Mouse (Mus musculus): ENCODE data around the gene Iffo2. TPM values are rescaled to one million over a fixed set of nuclear protein-coding genes. Genes with fewer than 3 reads are reported as not detected.
A peak's percentile ranks its signal among the peaks of the same experiment; 100 is the strongest.

Iffo2 gene
- total RNA-seq, 1 experiment from 2014 or later: 3.9 TPM

GRCm38 (mm10) chr4:139574799-139575672 is 44.7 kb downstream of the Iffo2 start:
- ATAC-seq (replicated peaks in 1 of 2; ENCODE audit: insufficient read depth in 1 of 2, low FRiP score in 2 of 2, low TSS enrichment in 1 of 2, low read depth in 1 of 2, poor library complexity in 2 of 2, severe bottlenecking in 2 of 2): no peak

GRCm38 (mm10) chr4:139575673-139576003 is 45.3 kb downstream of the Iffo2 start:
- ATAC-seq (replicated peaks in 1 of 2; ENCODE audit: insufficient read depth in 1 of 2, low FRiP score in 2 of 2, low TSS enrichment in 1 of 2, low read depth in 1 of 2, poor library complexity in 2 of 2, severe bottlenecking in 2 of 2): no peak

- ATAC-seq (replicated peaks in 1 of 2; ENCODE audit: insufficient read depth in 1 of 2, low FRiP score in 2 of 2, low TSS enrichment in 1 of 2, low read depth in 1 of 2, poor library complexity in 2 of 2, severe bottlenecking in 2 of 2): no peak
Observed at GRCm38 (mm10) chr4:139576251-139576880, 46.0 kb downstream of the Iffo2 start.

GRCm38 (mm10) chr4:139577006-139577405 is 46.7 kb downstream of the Iffo2 start:
- no peak for ATAC-seq (replicated peaks in 1 of 2; ENCODE audit: insufficient read depth in 1 of 2, low FRiP score in 2 of 2, low TSS enrichment in 1 of 2, low read depth in 1 of 2, poor library complexity in 2 of 2, severe bottlenecking in 2 of 2)

GRCm38 (mm10) chr4:139578389-139578788 is 48.0 kb downstream of the Iffo2 start:
- ATAC-seq (replicated peaks in 1 of 2; ENCODE audit: insufficient read depth in 1 of 2, low FRiP score in 2 of 2, low TSS enrichment in 1 of 2, low read depth in 1 of 2, poor library complexity in 2 of 2, severe bottlenecking in 2 of 2): no peak

- ATAC-seq (replicated peaks in 1 of 2; ENCODE audit: insufficient read depth in 1 of 2, low FRiP score in 2 of 2, low TSS enrichment in 1 of 2, low read depth in 1 of 2, poor library complexity in 2 of 2, severe bottlenecking in 2 of 2): peak; percentile 25 to 38; a peak in 3 of 4 replicates
Observed at GRCm38 (mm10) chr4:139579003-139579402, 48.7 kb downstream of the Iffo2 start.

- ATAC-seq (replicated peaks in 1 of 2; ENCODE audit: insufficient read depth in 1 of 2, low FRiP score in 2 of 2, low TSS enrichment in 1 of 2, low read depth in 1 of 2, poor library complexity in 2 of 2, severe bottlenecking in 2 of 2): no peak
Observed at GRCm38 (mm10) chr4:139579466-139579865, 49.1 kb downstream of the Iffo2 start.

- no peak for ATAC-seq (replicated peaks in 1 of 2; ENCODE audit: insufficient read depth in 1 of 2, low FRiP score in 2 of 2, low TSS enrichment in 1 of 2, low read depth in 1 of 2, poor library complexity in 2 of 2, severe bottlenecking in 2 of 2)
Observed at GRCm38 (mm10) chr4:139580663-139581336, 50.5 kb downstream of the Iffo2 start.

GRCm38 (mm10) chr4:139581427-139582051 is 51.2 kb downstream of the Iffo2 start:
- no peak for ATAC-seq (replicated peaks in 1 of 2; ENCODE audit: insufficient read depth in 1 of 2, low FRiP score in 2 of 2, low TSS enrichment in 1 of 2, low read depth in 1 of 2, poor library complexity in 2 of 2, severe bottlenecking in 2 of 2)

GRCm38 (mm10) chr4:139582346-139582745 is 52.0 kb downstream of the Iffo2 start:
- no peak for ATAC-seq (replicated peaks in 1 of 2; ENCODE audit: insufficient read depth in 1 of 2, low FRiP score in 2 of 2, low TSS enrichment in 1 of 2, low read depth in 1 of 2, poor library complexity in 2 of 2, severe bottlenecking in 2 of 2)

GRCm38 (mm10) chr4:139582903-139583302 is 52.6 kb downstream of the Iffo2 start:
- no peak for ATAC-seq (replicated peaks in 1 of 2; ENCODE audit: insufficient read depth in 1 of 2, low FRiP score in 2 of 2, low TSS enrichment in 1 of 2, low read depth in 1 of 2, poor library complexity in 2 of 2, severe bottlenecking in 2 of 2)

GRCm38 (mm10) chr4:139583629-139584245 is 53.4 kb downstream of the Iffo2 start:
- no peak for ATAC-seq (replicated peaks in 1 of 2; ENCODE audit: insufficient read depth in 1 of 2, low FRiP score in 2 of 2, low TSS enrichment in 1 of 2, low read depth in 1 of 2, poor library complexity in 2 of 2, severe bottlenecking in 2 of 2)

GRCm38 (mm10) chr4:139584704-139585103 is 54.4 kb downstream of the Iffo2 start:
- no peak for ATAC-seq (replicated peaks in 1 of 2; ENCODE audit: insufficient read depth in 1 of 2, low FRiP score in 2 of 2, low TSS enrichment in 1 of 2, low read depth in 1 of 2, poor library complexity in 2 of 2, severe bottlenecking in 2 of 2)

GRCm38 (mm10) chr4:139585713-139586112 is 55.4 kb downstream of the Iffo2 start:
- ATAC-seq (replicated peaks in 1 of 2; ENCODE audit: insufficient read depth in 1 of 2, low FRiP score in 2 of 2, low TSS enrichment in 1 of 2, low read depth in 1 of 2, poor library complexity in 2 of 2, severe bottlenecking in 2 of 2): no peak

GRCm38 (mm10) chr4:139587370-139587769 is 57.0 kb downstream of the Iffo2 start:
- ATAC-seq (replicated peaks in 1 of 2; ENCODE audit: insufficient read depth in 1 of 2, low FRiP score in 2 of 2, low TSS enrichment in 1 of 2, low read depth in 1 of 2, poor library complexity in 2 of 2, severe bottlenecking in 2 of 2): no peak

GRCm38 (mm10) chr4:139587773-139588172 is 57.4 kb downstream of the Iffo2 start:
- ATAC-seq (replicated peaks in 1 of 2; ENCODE audit: insufficient read depth in 1 of 2, low FRiP score in 2 of 2, low TSS enrichment in 1 of 2, low read depth in 1 of 2, poor library complexity in 2 of 2, severe bottlenecking in 2 of 2): no peak

- no peak for ATAC-seq (replicated peaks in 1 of 2; ENCODE audit: insufficient read depth in 1 of 2, low FRiP score in 2 of 2, low TSS enrichment in 1 of 2, low read depth in 1 of 2, poor library complexity in 2 of 2, severe bottlenecking in 2 of 2)
Observed at GRCm38 (mm10) chr4:139589351-139590027, 59.1 kb downstream of the Iffo2 start.

Data from hematopoietic stem cell, adult 5-6 weeks (primary cell).